Mouse (Mus musculus): ENCODE data around the gene Ube2l6. TPM values are rescaled to one million over a fixed set of nuclear protein-coding genes. Genes with fewer than 3 reads are reported as not detected.
A peak's percentile ranks its signal among the peaks of the same experiment; 100 is the strongest.

Ube2l6 gene
- polyA plus RNA-seq, 1 experiment from 2014 or later = 18.6 TPM

- H3K4me1 ChIP-seq (replicated peaks; ENCODE audit: control insufficient read depth, insufficient read depth, low read length) = no peaks in the 10 kb centered on the region
- no peaks in the 10 kb centered on the region for H3K36me3 ChIP-seq (replicated peaks; ENCODE audit: control insufficient read depth, insufficient read depth)
- ATAC-seq (ENCODE audit: low FRiP score) (no peak), DNase-seq (ENCODE audit: low spot score) (no peak)
- H3K9me3 ChIP-seq (ENCODE audit: control insufficient read depth, low read length) = no peaks in the 10 kb centered on the region
- no peak overlapping the region for H3K4me2 ChIP-seq (replicated peaks)
- no peak overlapping the region for H3K4me3 ChIP-seq (replicated peaks; ENCODE audit: low read length)
- no peak overlapping the region for H3K9ac ChIP-seq
- no peak overlapping the region for H3K27ac ChIP-seq
- no peaks in the 10 kb centered on the region for H3K27me3 ChIP-seq (ENCODE audit: control insufficient read depth, insufficient read depth, low read length)
- WGBS = 88% methylated on average over 3 of the region's 3 CpGs
Observed at GRCm38 (mm10) chr2:84783840-84784566, 14.6 kb upstream of the Ube2l6 start.

- 94% methylated on average over 3 of the region's 3 CpGs for WGBS
- no peak for ATAC-seq (ENCODE audit: low FRiP score)
- no peak overlapping the region for H3K4me3 ChIP-seq (replicated peaks; ENCODE audit: low read length)
Observed at GRCm38 (mm10) chr2:84788316-84788715, 10.3 kb upstream of the Ube2l6 start.

GRCm38 (mm10) chr2:84790418-84790817 is 8.2 kb upstream of the Ube2l6 start:
- Histone ChIP-seq H3K27me3 (ENCODE audit: control insufficient read depth, insufficient read depth, low read length) (no peaks in the 10 kb centered on the region; the same call in 1 of the 2 replicates), H3K4me3 (replicated peaks; ENCODE audit: low read length) (no peak overlapping the region), H3K9ac (no peak overlapping the region), H3K9me3 (ENCODE audit: control insufficient read depth, low read length) (no peaks in the 10 kb centered on the region), H3K4me2 (replicated peaks) (no peak overlapping the region), H3K4me1 (replicated peaks; ENCODE audit: control insufficient read depth, insufficient read depth, low read length) (no peaks in the 10 kb centered on the region), H3K36me3 (replicated peaks; ENCODE audit: control insufficient read depth, insufficient read depth) (no peaks in the 10 kb centered on the region), H3K27ac (no peak overlapping the region)
- DNase-seq (ENCODE audit: low spot score) (no peak), ATAC-seq (ENCODE audit: low FRiP score) (no peak)
- WGBS = 54% methylated on average over 9 of the region's 9 CpGs

More at GRCm38 (mm10) chr2:84788316-84788715, 10.3 kb upstream of the Ube2l6 start:
- no peak overlapping the region for H3K27ac ChIP-seq
- H3K4me1 ChIP-seq (replicated peaks; ENCODE audit: control insufficient read depth, insufficient read depth, low read length) = no peaks in the 10 kb centered on the region
- DNase-seq (ENCODE audit: low spot score) = no peak
- H3K9ac ChIP-seq = no peak overlapping the region
- no peak overlapping the region for H3K4me2 ChIP-seq (replicated peaks)
- H3K9me3 ChIP-seq (ENCODE audit: control insufficient read depth, low read length) = no peaks in the 10 kb centered on the region
- no peaks in the 10 kb centered on the region for H3K36me3 ChIP-seq (replicated peaks; ENCODE audit: control insufficient read depth, insufficient read depth)
- no peaks in the 10 kb centered on the region; the same call in 1 of the 2 replicates for H3K27me3 ChIP-seq (ENCODE audit: control insufficient read depth, insufficient read depth, low read length)

GRCm38 (mm10) chr2:84792516-84792915 is 6.1 kb upstream of the Ube2l6 start:
- Histone ChIP-seq H3K36me3 (replicated peaks; ENCODE audit: control insufficient read depth, insufficient read depth) (no peaks in the 10 kb centered on the region), H3K27ac (no peak overlapping the region), H3K9ac (no peak overlapping the region), H3K4me3 (replicated peaks; ENCODE audit: low read length) (no peak overlapping the region), H3K9me3 (ENCODE audit: control insufficient read depth, low read length) (no peaks in the 10 kb centered on the region), H3K27me3 (ENCODE audit: control insufficient read depth, insufficient read depth, low read length) (no peaks in the 10 kb centered on the region; the same call in 1 of the 2 replicates), H3K4me1 (replicated peaks; ENCODE audit: control insufficient read depth, insufficient read depth, low read length) (no peaks in the 10 kb centered on the region), H3K4me2 (replicated peaks) (no peak overlapping the region)
- DNase-seq (ENCODE audit: low spot score) (no peak), ATAC-seq (ENCODE audit: low FRiP score) (no peak)
- 88% methylated on average over 3 of the region's 3 CpGs for WGBS

- Histone ChIP-seq H3K4me2 (replicated peaks) (no peak overlapping the region), H3K4me1 (replicated peaks; ENCODE audit: control insufficient read depth, insufficient read depth, low read length) (peaks cover under 1% of the 10 kb centered on the region; the same call in 1 of the 2 replicates), H3K9me3 (ENCODE audit: control insufficient read depth, low read length) (no peaks in the 10 kb centered on the region), H3K27me3 (ENCODE audit: control insufficient read depth, insufficient read depth, low read length) (no peaks in the 10 kb centered on the region; the same call in 1 of the 2 replicates), H3K36me3 (replicated peaks; ENCODE audit: control insufficient read depth, insufficient read depth) (no peaks in the 10 kb centered on the region), H3K4me3 (replicated peaks; ENCODE audit: low read length) (no peak overlapping the region), H3K9ac (no peak overlapping the region), H3K27ac (no peak overlapping the region)
- ATAC-seq (ENCODE audit: low FRiP score) (no peak), DNase-seq (ENCODE audit: low spot score) (no peak)
- 88% methylated on average over 3 of the region's 3 CpGs for WGBS
Observed at GRCm38 (mm10) chr2:84793154-84793553, 5.5 kb upstream of the Ube2l6 start.

GRCm38 (mm10) chr2:84793871-84794270 is 4.8 kb upstream of the Ube2l6 start:
- Histone ChIP-seq H3K4me1 (replicated peaks; ENCODE audit: control insufficient read depth, insufficient read depth, low read length) (peaks cover 2% of the 10 kb centered on the region; the same call in 1 of the 2 replicates), H3K9ac (no peak overlapping the region), H3K9me3 (ENCODE audit: control insufficient read depth, low read length) (no peaks in the 10 kb centered on the region), H3K4me3 (replicated peaks; ENCODE audit: low read length) (no peak overlapping the region), H3K27me3 (ENCODE audit: control insufficient read depth, insufficient read depth, low read length) (no peaks in the 10 kb centered on the region; the same call in 1 of the 2 replicates), H3K4me2 (replicated peaks) (no peak overlapping the region), H3K36me3 (replicated peaks; ENCODE audit: control insufficient read depth, insufficient read depth) (no peaks in the 10 kb centered on the region), H3K27ac (no peak overlapping the region)
- ATAC-seq (ENCODE audit: low FRiP score) (no peak), DNase-seq (ENCODE audit: low spot score) (no peak)
- WGBS = 84% methylated on average over 3 of the region's 3 CpGs

GRCm38 (mm10) chr2:84797833-84798492 is 665 bp upstream of the Ube2l6 start:
- no peaks in the 10 kb centered on the region for H3K36me3 ChIP-seq (replicated peaks; ENCODE audit: control insufficient read depth, insufficient read depth)
- H3K9me3 ChIP-seq (ENCODE audit: control insufficient read depth, low read length) = no peaks in the 10 kb centered on the region
- no peak overlapping the region; the same call in 1 of the 2 replicates for H3K27ac ChIP-seq
- ATAC-seq (ENCODE audit: low FRiP score) (peak; percentile 68), DNase-seq (ENCODE audit: low spot score) (peak; percentile 88)
- 9% methylated on average over 13 of the region's 13 CpGs for WGBS
- H3K27me3 ChIP-seq (ENCODE audit: control insufficient read depth, insufficient read depth, low read length) = no peaks in the 10 kb centered on the region
- peaks cover 2% of the 10 kb centered on the region; the same call in 1 of the 2 replicates for H3K4me1 ChIP-seq (replicated peaks; ENCODE audit: control insufficient read depth, insufficient read depth, low read length)
- peak overlapping the region; percentile 56 for H3K4me3 ChIP-seq (replicated peaks; ENCODE audit: low read length)
- peak overlapping the region; percentile 64 for H3K9ac ChIP-seq
- peak overlapping the region; percentile 99 for H3K4me2 ChIP-seq (replicated peaks)

- H3K4me1 ChIP-seq (replicated peaks; ENCODE audit: control insufficient read depth, insufficient read depth, low read length) = peaks cover 2% of the 10 kb centered on the region; the same call in 1 of the 2 replicates
- H3K27me3 ChIP-seq (ENCODE audit: control insufficient read depth, insufficient read depth, low read length) = no peaks in the 10 kb centered on the region
- peak; percentile 65 for ATAC-seq (ENCODE audit: low FRiP score)
- H3K4me2 ChIP-seq (replicated peaks) = peak overlapping the region; percentile 99
- H3K9ac ChIP-seq = peak overlapping the region; percentile 64
- WGBS = 0% methylated on average over 16 of the region's 16 CpGs
- DNase-seq (ENCODE audit: low spot score) = peak; percentile 80
- H3K27ac ChIP-seq = no peak overlapping the region
- H3K9me3 ChIP-seq (ENCODE audit: control insufficient read depth, low read length) = no peaks in the 10 kb centered on the region
- no peaks in the 10 kb centered on the region for H3K36me3 ChIP-seq (replicated peaks; ENCODE audit: control insufficient read depth, insufficient read depth)
- peak overlapping the region; percentile 56 for H3K4me3 ChIP-seq (replicated peaks; ENCODE audit: low read length)
Observed at GRCm38 (mm10) chr2:84799041-84799561, 473 bp downstream of the Ube2l6 start.

- Histone ChIP-seq H3K4me1 (replicated peaks; ENCODE audit: control insufficient read depth, insufficient read depth, low read length) (peaks cover 2% of the 10 kb centered on the region; the same call in 1 of the 2 replicates), H3K4me3 (replicated peaks; ENCODE audit: low read length) (no peak overlapping the region), H3K9me3 (ENCODE audit: control insufficient read depth, low read length) (no peaks in the 10 kb centered on the region), H3K27me3 (ENCODE audit: control insufficient read depth, insufficient read depth, low read length) (no peaks in the 10 kb centered on the region), H3K9ac (no peak overlapping the region), H3K4me2 (replicated peaks) (no peak overlapping the region), H3K27ac (no peak overlapping the region), H3K36me3 (replicated peaks; ENCODE audit: control insufficient read depth, insufficient read depth) (no peaks in the 10 kb centered on the region)
- 83% methylated on average over 4 of the region's 4 CpGs for WGBS
- no peak for DNase-seq (ENCODE audit: low spot score)
- ATAC-seq (ENCODE audit: low FRiP score) = no peak
Observed at GRCm38 (mm10) chr2:84800304-84800703, 1.7 kb downstream of the Ube2l6 start.
